Mouse (Mus musculus): ENCODE data around the gene Rxra.

- TF ChIP-seq CTCF (IDR thresholded peaks at IDR 0.05; ENCODE audit: control insufficient read depth, insufficient read depth, insufficient read length) (no peak), MAX (IDR thresholded peaks at IDR 0.05) (no peak), CEBPB (IDR thresholded peaks at IDR 0.05; ENCODE audit: low read depth) (no peak), MYOD1 (IDR thresholded peaks at IDR 0.05; ENCODE audit: control insufficient read depth, insufficient read length, low read depth) (no peak), USF1 (IDR thresholded peaks at IDR 0.05; ENCODE audit: low read depth) (no peak), MYOG (IDR thresholded peaks at IDR 0.05; ENCODE audit: control insufficient read depth, extremely low read depth, insufficient read length) (no peak), FOSL1 (IDR thresholded peaks at IDR 0.05; ENCODE audit: insufficient read depth, low read length, poor library complexity, severe bottlenecking) (no peak)
Observed at GRCm38 (mm10) chr2:27778289-27778688, 102.0 kb downstream of the Rxra start.

All from C2C12 (cell line).